Mouse (Mus musculus) heart, embryonic 14.5 days (tissue): ENCODE measurements at regions not wholly inside any gene's neighbourhood (a gene's known extent, or its start where the extent isn't known, plus 50 kb on each side); places are given as distances from the start of the nearest gene placed in this dataset.
"Not testable (repeated sequence)": the region's sequence is repeated elsewhere in the genome, so short reads cannot be mapped to it uniquely, and the experiment has no call there.

Experiments used
- ATAC-seq: fragments of 200-750 bp; cut with Nextera tagmentation; 2 replicates; pipeline ENCODE4 v1.8.0; 2017; ENCODE audit warnings: low read depth, moderate TSS enrichment; ENCODE audit not compliant: insufficient number of reproducible peaks, insufficient read depth, low FRiP score
- H3K27ac ChIP-seq, 2 experiments: fragments of 200-500 bp in 1 of 2; fragments of 300-500 bp in 1 of 2; sonication (generic) in 1 of 2; replicated peaks in 1 of 2; 2 replicates each; pipeline ENCODE4 v1.5.1; 2012 to 2014; ENCODE audit warnings: low read depth in 2 of 2, low read length in 2 of 2, control low read depth in 1 of 2, mild to moderate bottlenecking in 1 of 2, mixed read lengths in 1 of 2; ENCODE audit not compliant: control insufficient read depth in 1 of 2, insufficient read depth in 1 of 2
- H3K27me3 ChIP-seq: fragments of 300-500 bp; sonication (generic); 2 replicates; pipeline ENCODE4 v1.6.1; 2014; ENCODE audit warnings: mild to moderate bottlenecking, low read length, control low read depth; ENCODE audit not compliant: control insufficient read depth, insufficient read depth
- H3K36me3 ChIP-seq: fragments of 300-500 bp; sonication (generic); 2 replicates; pipeline ENCODE4 v1.6.1; 2014; ENCODE audit warnings: mild to moderate bottlenecking, control low read depth, low read length, mixed read lengths; ENCODE audit not compliant: control insufficient read depth, insufficient read depth
- H3K4me1 ChIP-seq, 2 experiments: fragments of 200-500 bp in 1 of 2; fragments of 300-500 bp in 1 of 2; sonication (generic) in 1 of 2; 2 replicates each; pipeline ENCODE4 v1.6.1; 2012 to 2014; ENCODE audit warnings: low read length in 2 of 2, control low read depth in 1 of 2, mixed read lengths in 1 of 2; ENCODE audit not compliant: control insufficient read depth in 2 of 2, insufficient read depth in 2 of 2
- H3K4me2 ChIP-seq: fragments of 300-500 bp; sonication (generic); 2 replicates; pipeline ENCODE4 v1.6.1; 2014; ENCODE audit warnings: mild to moderate bottlenecking, low read length
- H3K4me3 ChIP-seq, 2 experiments: fragments of 200-500 bp in 1 of 2; fragments of 300-500 bp in 1 of 2; sonication (generic) in 1 of 2; 2 replicates each; pipeline ENCODE4 v1.5.1; 2012 to 2014; ENCODE audit warnings: low read length in 2 of 2, mild to moderate bottlenecking in 2 of 2, control low read depth in 1 of 2, low read depth in 1 of 2, moderate library complexity in 1 of 2; ENCODE audit not compliant: control insufficient read depth in 1 of 2, insufficient read depth in 1 of 2
- H3K9ac ChIP-seq: fragments of 300-500 bp; sonication (generic); 2 replicates; pipeline ENCODE4 v1.6.1; 2014; ENCODE audit warnings: mild to moderate bottlenecking, low read length
- H3K9me3 ChIP-seq: fragments of 300-500 bp; sonication (generic); 2 replicates; pipeline ENCODE4 v1.6.1; 2016; ENCODE audit warnings: low read length, control low read depth; ENCODE audit not compliant: control insufficient read depth
- WGBS: fragments of 180-500 bp; shearing (Covaris S2); extraction: QIAGEN DNeasy Blood & Tissue Kit; methylation state at CpG from one replicate; pipeline ENCODE4 v1.1.7; 2014; 5-methylcytosine and 5-hydroxymethylcytosine counted together

GRCm38 (mm10) chr13:83745961-83746360, 242.1 kb downstream of the Mef2c start:
- no peak overlapping the region for H3K4me3 ChIP-seq
- no peaks in the 10 kb centered on the region for H3K36me3 ChIP-seq
- no peak for ATAC-seq
- H3K9ac ChIP-seq, result no peak overlapping the region
- H3K4me2 ChIP-seq, result no peak overlapping the region
- no peak overlapping the region for H3K27ac ChIP-seq
- peaks cover 2 to 5% of the 10 kb centered on the region in 2 experiments; a peak in 2 of 4 replicates for H3K4me1 ChIP-seq
- no peaks in the 10 kb centered on the region for H3K9me3 ChIP-seq
- H3K27me3 ChIP-seq, result peaks cover 19% of the 10 kb centered on the region
- WGBS, result 82% methylated on average over 5 of the region's 5 CpGs

- Histone ChIP-seq H3K27ac (no peak overlapping the region), H3K4me2 (no peak overlapping the region), H3K4me3 (no peak overlapping the region), H3K9ac (no peak overlapping the region), H3K4me1 (peaks cover 2 to 5% of the 10 kb centered on the region in 2 experiments; a peak in 2 of 4 replicates), H3K27me3 (peaks cover 6% of the 10 kb centered on the region), H3K9me3 (no peaks in the 10 kb centered on the region), H3K36me3 (no peaks in the 10 kb centered on the region)
- no peak for ATAC-seq
- WGBS, result 65% methylated on average over 3 of the region's 3 CpGs
These were observed 243.8 kb downstream of the Mef2c start for GRCm38 (mm10) chr13:83747671-83748070.

- ATAC-seq, result no peak
- WGBS, result 73% methylated on average over 8 of the region's 8 CpGs
- H3K4me3 ChIP-seq, result no peak overlapping the region
- peaks cover 5% of the 10 kb centered on the region for H3K27me3 ChIP-seq
- no peak overlapping the region for H3K27ac ChIP-seq
- H3K36me3 ChIP-seq, result no peaks in the 10 kb centered on the region
- no peak overlapping the region for H3K9ac ChIP-seq
- H3K4me1 ChIP-seq, result peaks cover 2 to 3% of the 10 kb centered on the region in 2 experiments; a peak in 2 of 4 replicates
- no peaks in the 10 kb centered on the region for H3K9me3 ChIP-seq
- no peak overlapping the region for H3K4me2 ChIP-seq
These were observed 245.7 kb downstream of the Mef2c start for GRCm38 (mm10) chr13:83749376-83750150.

DNA sequence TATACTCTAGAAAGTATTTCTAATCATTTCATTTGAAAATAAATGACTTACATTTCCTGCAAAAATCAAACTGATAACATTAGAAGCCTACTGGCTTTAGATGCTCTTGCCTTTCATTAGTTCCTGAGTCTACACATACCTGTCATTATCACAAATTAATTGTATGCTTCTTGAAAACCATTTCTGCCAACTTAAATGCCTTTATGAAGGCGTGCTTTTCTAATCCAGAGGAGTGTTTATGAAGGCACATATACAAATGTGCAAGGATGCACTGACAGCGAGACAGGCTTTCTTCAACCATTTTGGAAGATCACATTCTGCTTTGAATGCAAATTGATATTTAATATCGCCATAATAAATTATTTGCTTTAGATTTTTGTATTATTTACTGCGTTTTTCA, 246.6 kb downstream of the Mef2c start:
- H3K27me3 ChIP-seq, result peaks cover 5% of the 10 kb centered on the region
- H3K4me3 ChIP-seq, result no peak overlapping the region
- no peak for ATAC-seq
- no peaks in the 10 kb centered on the region for H3K4me1 ChIP-seq
- H3K36me3 ChIP-seq, result no peaks in the 10 kb centered on the region
- no peak overlapping the region for H3K9ac ChIP-seq
- no peak overlapping the region for H3K27ac ChIP-seq
- WGBS, result 57% methylated on average over 4 of the region's 4 CpGs
- no peak overlapping the region for H3K4me2 ChIP-seq
- no peaks in the 10 kb centered on the region for H3K9me3 ChIP-seq

DNA sequence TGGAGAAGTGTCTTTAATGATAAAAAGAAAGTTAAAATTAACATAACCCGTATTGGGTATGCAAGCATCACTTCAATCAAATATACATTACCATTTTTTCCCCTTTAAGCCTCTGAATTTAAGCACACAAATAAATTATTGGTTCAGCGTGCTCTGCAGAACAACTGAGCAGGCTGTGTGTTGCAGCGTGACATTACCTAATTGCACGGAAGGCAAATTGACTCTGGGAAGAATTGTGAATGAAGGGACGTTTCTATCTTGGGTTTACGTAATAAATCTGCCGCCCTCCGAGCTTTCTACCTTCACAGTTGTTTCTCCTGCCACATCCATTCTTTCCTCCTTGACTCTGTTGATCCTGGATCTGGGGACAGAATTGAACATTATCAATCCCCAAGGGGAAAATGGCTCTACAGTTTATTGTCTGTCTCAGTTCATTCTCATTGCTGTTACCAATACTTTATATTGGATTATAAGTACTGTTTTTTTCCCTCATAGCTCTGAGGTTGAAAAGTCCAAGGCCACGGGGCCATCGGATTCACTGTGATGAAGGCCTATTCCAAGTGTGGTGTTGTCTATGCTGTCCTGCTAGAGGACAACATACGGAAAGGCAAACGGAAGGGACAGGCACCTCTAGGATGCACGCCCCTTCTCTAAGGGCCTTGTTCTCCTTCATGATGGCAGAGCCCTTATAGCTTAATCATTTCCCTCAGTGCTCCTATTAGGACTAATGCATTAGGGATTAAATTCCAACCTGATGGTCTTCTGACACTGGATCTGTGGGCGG, 256.7 kb downstream of the Mef2c start:
- Histone ChIP-seq H3K9me3 (no peaks in the 10 kb centered on the region), H3K4me3 (no peak overlapping the region), H3K36me3 (no peaks in the 10 kb centered on the region), H3K4me1 (no peaks in the 10 kb centered on the region), H3K27ac (no peak overlapping the region), H3K9ac (no peak overlapping the region), H3K4me2 (no peak overlapping the region), H3K27me3 (no peaks in the 10 kb centered on the region)
- WGBS, result 84% methylated on average over 14 of the region's 14 CpGs
- ATAC-seq, result no peak

DNA sequence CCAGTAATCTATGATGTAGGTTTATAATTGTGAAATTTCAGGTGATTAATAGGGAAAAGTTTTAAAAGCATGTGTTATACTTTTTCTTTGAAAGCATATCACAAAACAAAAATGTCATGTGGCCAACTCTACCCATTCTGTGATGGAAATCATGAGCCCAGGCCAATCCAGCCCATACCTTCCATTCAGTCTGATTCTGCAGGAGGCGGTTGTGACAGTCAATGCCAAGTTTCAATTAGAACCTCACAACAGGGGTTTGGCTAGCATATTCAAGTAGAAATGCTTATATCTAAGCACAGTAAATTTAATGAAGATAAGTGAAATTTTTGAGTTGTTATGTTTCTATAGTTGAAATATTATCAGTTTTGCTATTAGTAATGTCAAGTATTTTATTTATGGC, 258.6 kb downstream of the Mef2c start:
- Histone ChIP-seq H3K4me2 (no peak overlapping the region), H3K36me3 (no peaks in the 10 kb centered on the region), H3K9ac (no peak overlapping the region), H3K4me3 (no peak overlapping the region), H3K4me1 (no peaks in the 10 kb centered on the region), H3K27me3 (no peaks in the 10 kb centered on the region), H3K9me3 (no peaks in the 10 kb centered on the region), H3K27ac (no peak overlapping the region)
- ATAC-seq, result no peak
- WGBS, result 82% methylated on average over 1 of the region's 1 CpGs

GRCm38 (mm10) chr13:83763288-83763687, 259.5 kb downstream of the Mef2c start:
- H3K27ac ChIP-seq, H3K36me3 ChIP-seq, H3K4me1 ChIP-seq, H3K4me3 ChIP-seq, H3K9ac ChIP-seq, H3K9me3 ChIP-seq, ATAC-seq, H3K4me2 ChIP-seq, H3K27me3 ChIP-seq: not testable (repeated sequence)
- 73% methylated on average over 5 of the region's 5 CpGs for WGBS
